Comparison of ENCODE assay signal across 14 mouse cellular contexts in genomic region chr7:109129946-109130686, GRCm38 (mm10). TPM values are rescaled to one million over a fixed set of nuclear protein-coding genes. Genes with fewer than 3 reads are reported as not detected.
DNase-seq lines count a peak whose midpoint lies in the region; ATAC-seq and TF ChIP-seq lines count a peak whose summit lies in the region.
"Had no signal": no experiment of that assay in that cellular context is flagged by ENCODE, and none has a peak within 500 bp of the region (broad histone marks: within the 10 kb centered on the region; RNA-seq: fewer than 3 reads in every experiment).

No protein-coding gene starts in this region.

- TF ChIP-seq EP300 in stomach, postnatal 0 days (optimal IDR thresholded peaks at IDR 0.05) = no peak

- H3K36me3 ChIP-seq in testis, adult 2 months (ENCODE audit: control insufficient read depth, insufficient read depth, low read length) = no peaks in the 10 kb centered on the region
- H3K36me3 ChIP-seq in forebrain, embryonic 16.5 days (ENCODE audit: control insufficient read depth, insufficient read depth) = no peaks in the 10 kb centered on the region
- no peaks in the 10 kb centered on the region for H3K36me3 ChIP-seq in stomach, postnatal 0 days (ENCODE audit: control insufficient read depth, insufficient read depth, low read length)
- H3K36me3 ChIP-seq: heart, embryonic 15.5 days had no signal

- no peaks in the 10 kb centered on the region for H3K9me3 ChIP-seq in forebrain, embryonic 16.5 days (ENCODE audit: control insufficient read depth, low read length)
- H3K9me3 ChIP-seq in stomach, postnatal 0 days (ENCODE audit: control insufficient read depth, low read length) = no peaks in the 10 kb centered on the region
- H3K9me3 ChIP-seq: heart, embryonic 15.5 days had no signal

- 46% methylated on average over 5 of the region's 5 CpGs for WGBS in forebrain, embryonic 16.5 days
- WGBS in stomach, postnatal 0 days = 74% methylated on average over 5 of the region's 5 CpGs

- no peak overlapping the region for H3K27ac ChIP-seq in layer of hippocampus, adult 2 months
- H3K27ac ChIP-seq in testis, adult 2 months (ENCODE audit: control insufficient read depth, insufficient read depth, low read depth, low read length) = no peak overlapping the region
- H3K27ac ChIP-seq in forebrain, embryonic 16.5 days (ENCODE audit: low read length) = no peak overlapping the region
- no peak overlapping the region for H3K27ac ChIP-seq in stomach, postnatal 0 days (replicated peaks)
- H3K27ac ChIP-seq: heart, embryonic 15.5 days; kidney, postnatal 0 days had no signal

- no peaks in the 10 kb centered on the region for H3K27me3 ChIP-seq in testis, adult 2 months (ENCODE audit: control insufficient read depth, insufficient read depth, low read length)
- no peaks in the 10 kb centered on the region for H3K27me3 ChIP-seq in forebrain, embryonic 16.5 days (replicated peaks; ENCODE audit: control insufficient read depth, insufficient read depth, low read length)
- no peaks in the 10 kb centered on the region for H3K27me3 ChIP-seq in stomach, postnatal 0 days (ENCODE audit: control insufficient read depth, insufficient read depth, low read length)
- H3K27me3 ChIP-seq: heart, embryonic 15.5 days had no signal

- peak; percentile 43; the same call in 1 of the 2 replicates for ATAC-seq in forebrain, embryonic 16.5 days
- no peak for ATAC-seq in stomach, postnatal 0 days (ENCODE audit: low FRiP score, low TSS enrichment)
- ATAC-seq in erythroblast, adult 5-6 weeks (replicated peaks; ENCODE audit: low FRiP score, poor library complexity, severe bottlenecking) = no peak

- no peaks in the 10 kb centered on the region for H3K4me1 ChIP-seq in testis, adult 2 months (ENCODE audit: control insufficient read depth, insufficient read depth, low read length)
- no peaks in the 10 kb centered on the region for H3K4me1 ChIP-seq in forebrain, embryonic 16.5 days (replicated peaks; ENCODE audit: control insufficient read depth, insufficient read depth, low read length)
- H3K4me1 ChIP-seq in stomach, postnatal 0 days (replicated peaks; ENCODE audit: control insufficient read depth, insufficient read depth) = no peaks in the 10 kb centered on the region
- H3K4me1 ChIP-seq: heart, embryonic 15.5 days had no signal

- no peak for DNase-seq in layer of hippocampus, adult 2 months (ENCODE audit: low spot score in 2 of 2)
- no peak for DNase-seq in layer of hippocampus, adult 11-12 months (ENCODE audit: low spot score)
- DNase-seq in testis, postnatal 14 days (ENCODE audit: low spot score) = no peak
- no peak for DNase-seq in stomach, postnatal 0 days (ENCODE audit: low spot score)
- DNase-seq in heart, postnatal 4 days = no peak
- DNase-seq: adrenal gland, adult 8-10 months; layer of hippocampus, postnatal 36 days; lung, postnatal 4 days had no signal

- H3K4me3 ChIP-seq in layer of hippocampus, adult 2 months = no peak overlapping the region
- peak overlapping the region; percentile 63 for H3K4me3 ChIP-seq in testis, adult 2 months (ENCODE audit: control insufficient read depth, low read depth, low read length)
- H3K4me3 ChIP-seq in forebrain, embryonic 16.5 days (replicated peaks; ENCODE audit: low read length) = no peak overlapping the region
- no peak overlapping the region for H3K4me3 ChIP-seq in stomach, postnatal 0 days (ENCODE audit: low read depth, low read length)
- H3K4me3 ChIP-seq: erythroblast, embryonic 14.5 days; heart, embryonic 15.5 days had no signal

- H3K9ac ChIP-seq in forebrain, embryonic 16.5 days (replicated peaks; ENCODE audit: low read depth, low read length) = no peak overlapping the region
- no peak overlapping the region for H3K9ac ChIP-seq in stomach, postnatal 0 days (ENCODE audit: low read length)
- H3K9ac ChIP-seq: heart, embryonic 15.5 days had no signal

- H3K4me2 ChIP-seq in forebrain, embryonic 16.5 days (ENCODE audit: low read length) = no peak overlapping the region
- H3K4me2 ChIP-seq in stomach, postnatal 0 days (replicated peaks; ENCODE audit: low read depth) = no peak overlapping the region
- H3K4me2 ChIP-seq: heart, embryonic 15.5 days had no signal

- no peak for TF ChIP-seq POLR2A in testis, adult 2 months (IDR thresholded peaks at IDR 0.05; ENCODE audit: control insufficient read depth, low read depth, low read length)

- peak; percentile 62 for TF ChIP-seq CTCF in layer of hippocampus, adult 2 months (conservative IDR thresholded peaks at IDR 0.05)
- peak; percentile 46; the same call in 1 of the 2 replicates for TF ChIP-seq CTCF in testis, adult 2 months (IDR thresholded peaks at IDR 0.05; ENCODE audit: control insufficient read depth, insufficient read depth, insufficient replicate concordance, low read depth, low read length)
- TF ChIP-seq CTCF in stomach, postnatal 0 days (IDR thresholded peaks at IDR 0.05; ENCODE audit: low read depth) = peak; percentile 27; the same call in 1 of the 2 replicates

RNA-seq across cellular contexts. Expression of gene Lmo1, which starts 44.9 kb away (rescaled TPM):
- total RNA-seq in layer of hippocampus, adult 2 months (2021) = 10 to 100 TPM; 62.5 to 67.0 TPM
- polyA plus RNA-seq in testis, adult 2 months (2012; rRNA removed) = 4.6 and 5.0 TPM in 2 replicates
- polyA plus RNA-seq in forebrain, embryonic 16.5 days (2015; fragmentation: Nextera tagmentation; extraction: Ambion mirVana) = 64.2 and 82.2 TPM in 2 replicates
- polyA plus RNA-seq in stomach, postnatal 0 days (2015; fragmentation: Nextera tagmentation; extraction: Ambion mirVana) = 18.8 and 22.4 TPM in 2 replicates
- total RNA-seq in heart, postnatal 4 days (2021) = 1 to 10 TPM; 1.4 TPM
- total RNA-seq in erythroblast, adult 5-6 weeks (2015; ENCODE audit: low replicate concordance) = 7.1 and 10.2 TPM in 2 replicates
- 1.3 TPM in 1 of 2 replicates, not detected in the other for total RNA-seq in erythroblast, adult 5-6 weeks (2017; ENCODE audit: low replicate concordance)
- polyA plus RNA-seq: erythroblast, embryonic 14.5 days had no signal

RNA-seq across cellular contexts. Expression of gene Ric3, which starts 47.0 kb away (rescaled TPM):
- 10 to 100 TPM; 69.6 to 72.0 TPM for total RNA-seq in layer of hippocampus, adult 2 months (2021)
- 4.1 and 4.5 TPM in 2 replicates for polyA plus RNA-seq in testis, adult 2 months (2012; rRNA removed)
- polyA plus RNA-seq in forebrain, embryonic 16.5 days (2015; fragmentation: Nextera tagmentation; extraction: Ambion mirVana) = 31.9 and 34.6 TPM in 2 replicates
- polyA plus RNA-seq in stomach, postnatal 0 days (2015; fragmentation: Nextera tagmentation; extraction: Ambion mirVana) = 0.93 and 1.1 TPM in 2 replicates
- under 1 TPM; 0.74 to 0.77 TPM for total RNA-seq in heart, postnatal 4 days (2021)
- not detected in 2 replicates for total RNA-seq in erythroblast, adult 5-6 weeks (2015; ENCODE audit: low replicate concordance)
- 0.26 TPM in 1 of 2 replicates, not detected in the other for total RNA-seq in erythroblast, adult 5-6 weeks (2017; ENCODE audit: low replicate concordance)

Comparison
In these comparisons a context has a peak if more than half of its experiments do, and no peak if none do; other contexts are left out.
1. RNA of gene Lmo1, which starts 44.9 kb away (total RNA-seq): 62.5 to 67.0 TPM in layer of hippocampus, adult 2 months; 1.3 to 10.2 TPM in erythroblast, adult 5-6 weeks and 1.4 TPM in heart, postnatal 4 days; every median in the first group is over 4 times any median in the second.
2. RNA of gene Ric3, which starts 47.0 kb away (total RNA-seq): 69.6 to 72.0 TPM in layer of hippocampus, adult 2 months; 0.74 to 0.77 TPM in heart, postnatal 4 days and 0.26 TPM in erythroblast, adult 5-6 weeks; every median in the first group is over 10 times any median in the second.
3. Peak in every context shown above with its lines, with median percentiles within 50 percentile points of each other: CTCF ChIP-seq.